Mouse (Mus musculus): Measurements from ENCODE around the gene Yy2.

The Yy2 gene

DNA sequence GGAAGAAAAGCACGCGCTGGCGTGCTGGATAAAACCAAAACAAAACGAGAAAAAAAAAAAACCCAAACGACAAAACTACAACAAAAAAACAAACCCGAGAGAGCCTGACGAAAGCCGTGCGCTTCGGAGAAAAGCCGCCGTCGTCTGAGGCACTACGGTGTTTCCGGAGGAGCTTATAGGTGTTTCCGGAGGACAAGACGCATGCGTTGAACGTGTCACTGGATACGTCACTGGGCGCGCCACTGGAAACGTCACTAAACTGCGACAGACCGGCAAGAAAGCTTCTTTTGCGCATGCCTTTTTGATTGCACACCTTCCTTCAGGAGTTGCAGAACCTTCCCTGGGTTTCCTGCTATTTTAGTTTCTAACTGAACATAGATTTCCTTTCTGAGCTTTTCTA is at the start of gene Yy2:
Gene Yy2, minus strand, starts transcription at position 146 of the 400 bp plus-strand sequence.
- DNase-seq (ENCODE audit: low read depth, low spot score), result no peak

DNA sequence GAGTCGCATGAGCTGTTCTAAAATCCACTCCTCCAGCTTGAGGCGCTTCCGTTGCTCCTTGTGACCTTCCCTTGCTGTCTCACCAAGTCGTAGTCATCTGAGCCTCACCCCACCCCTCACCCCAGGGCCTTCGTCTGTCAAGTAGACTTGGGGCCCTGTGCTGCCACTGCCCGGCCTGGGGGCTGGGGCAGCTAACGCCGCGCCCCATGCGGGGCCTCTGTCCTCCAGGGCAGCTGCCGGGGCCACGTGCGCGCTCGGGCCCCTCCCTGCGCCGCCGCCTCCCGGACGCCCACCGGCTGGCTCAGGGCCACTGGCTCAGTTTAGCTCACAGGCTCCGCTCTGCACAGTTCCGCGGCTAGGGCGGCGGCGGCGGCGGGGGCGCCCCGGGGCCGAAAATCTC is 44.1 kb upstream of the Yy2 start:
- no peak for DNase-seq (ENCODE audit: low read depth, low spot score)

DNA sequence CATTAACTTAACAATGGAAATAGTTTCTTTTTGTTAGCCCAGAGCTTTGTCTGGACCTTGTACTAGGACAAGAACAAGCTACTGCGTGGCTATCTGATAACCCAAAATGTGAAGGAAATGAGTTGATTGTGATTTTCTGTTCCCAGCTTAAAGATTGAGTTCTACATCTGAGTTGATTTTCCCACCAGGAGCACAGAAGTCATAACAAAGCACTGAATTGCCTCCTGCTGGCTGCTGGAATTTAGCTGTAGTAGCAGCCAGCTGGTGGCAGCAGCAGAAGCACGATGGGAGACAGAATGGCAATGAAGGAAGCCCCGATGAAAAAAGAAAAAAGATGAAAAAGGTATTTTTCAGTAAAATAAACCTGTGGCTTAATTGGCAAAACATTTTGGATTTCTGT is 32.7 kb upstream of the Yy2 start:
- DNase-seq (ENCODE audit: low read depth, low spot score), result no peak

DNA sequence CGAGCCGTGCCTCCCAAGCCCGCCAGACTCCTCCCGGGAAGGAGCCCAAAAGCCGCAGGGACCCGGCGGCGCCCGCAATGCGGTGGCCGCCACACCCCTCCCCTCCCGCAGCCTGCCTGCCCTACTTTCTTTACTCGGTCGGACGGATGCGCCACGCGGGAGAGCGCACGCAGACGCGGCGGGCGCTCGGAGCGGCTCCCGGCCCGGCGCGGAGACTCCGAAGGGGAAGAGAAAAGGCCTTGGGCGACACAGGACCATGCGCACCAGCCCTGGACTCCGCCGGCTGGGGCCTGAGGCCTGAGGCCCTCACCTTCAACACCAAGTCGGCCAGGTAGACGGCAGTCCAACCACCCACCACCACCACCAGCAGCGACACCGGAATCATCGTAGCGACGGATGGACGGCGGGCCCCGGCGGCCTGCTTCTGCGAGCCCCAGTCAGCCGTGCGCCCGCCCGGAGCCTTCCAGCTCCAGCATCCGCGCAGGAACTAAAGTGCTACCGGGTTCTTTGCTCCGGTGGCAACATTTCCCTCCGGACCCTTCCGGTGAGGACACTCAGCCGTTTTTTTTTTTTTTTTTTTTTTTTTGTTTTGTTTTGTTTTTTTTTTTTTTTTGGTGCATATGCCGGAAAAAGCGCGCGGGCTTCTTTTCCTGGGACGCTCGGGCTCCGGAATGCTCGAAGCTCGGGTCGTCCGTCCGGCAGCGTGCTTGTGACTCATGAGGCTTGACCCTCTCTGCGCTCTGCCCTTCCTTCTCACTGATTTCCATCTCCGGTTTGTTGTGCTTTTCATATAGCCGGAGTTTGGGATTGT is 29.6 kb upstream of the Yy2 start, which contains the start of gene Mbtps2:
Gene Mbtps2, minus strand, starts transcription at position 530 of the 811 bp plus-strand sequence.
- peak; percentile 51 for DNase-seq (ENCODE audit: low read depth, low spot score)

DNA sequence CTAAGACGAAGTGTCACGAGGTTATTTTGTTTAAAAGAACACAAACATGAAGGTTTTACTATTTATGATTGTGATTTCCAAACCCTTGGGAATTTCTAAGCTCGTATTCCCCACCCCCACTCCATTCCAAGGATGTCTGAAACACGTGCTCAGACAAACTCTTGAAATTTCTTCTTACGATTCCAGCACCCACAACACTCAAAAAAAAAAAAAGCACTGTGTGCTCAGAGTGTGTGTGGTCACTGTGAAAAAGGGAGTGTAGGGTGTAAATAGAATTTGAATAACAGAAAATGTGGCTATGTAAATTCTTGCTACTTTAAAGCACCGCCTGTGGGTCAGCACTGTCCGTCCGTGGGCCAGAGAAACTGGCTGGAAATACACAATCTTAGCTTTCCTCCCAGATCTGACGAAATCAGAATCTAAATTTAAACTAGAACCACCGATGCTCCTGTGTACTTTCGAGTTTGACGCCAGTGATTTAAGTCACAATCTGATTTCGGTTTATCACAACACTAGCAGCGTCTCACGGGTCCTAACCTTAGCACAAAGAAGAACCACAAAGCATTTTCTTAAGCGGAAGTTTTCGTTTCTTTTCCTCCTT is 28.9 kb upstream of the Yy2 start:
- DNase-seq (ENCODE audit: low read depth, low spot score), result no peak

DNA sequence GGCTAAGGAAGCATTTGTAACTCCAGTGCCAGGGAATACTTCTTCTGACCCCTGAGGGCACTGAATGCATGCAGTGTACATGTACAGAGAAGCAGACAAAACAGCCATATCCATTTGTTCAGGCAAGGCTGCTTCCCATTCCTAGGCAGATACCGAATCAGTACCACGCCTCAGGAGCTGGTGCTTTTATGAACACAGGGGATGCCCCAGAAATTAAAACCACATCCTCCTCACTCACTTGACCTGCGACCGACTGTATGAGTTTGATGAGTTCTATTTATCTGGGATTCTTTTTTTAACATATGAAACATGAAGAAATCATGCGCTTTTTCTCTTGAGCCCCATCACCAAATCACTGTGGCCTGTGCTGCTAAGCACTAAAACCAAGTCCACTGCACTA is 28.0 kb upstream of the Yy2 start:
- DNase-seq (ENCODE audit: low read depth, low spot score), result no peak

DNA sequence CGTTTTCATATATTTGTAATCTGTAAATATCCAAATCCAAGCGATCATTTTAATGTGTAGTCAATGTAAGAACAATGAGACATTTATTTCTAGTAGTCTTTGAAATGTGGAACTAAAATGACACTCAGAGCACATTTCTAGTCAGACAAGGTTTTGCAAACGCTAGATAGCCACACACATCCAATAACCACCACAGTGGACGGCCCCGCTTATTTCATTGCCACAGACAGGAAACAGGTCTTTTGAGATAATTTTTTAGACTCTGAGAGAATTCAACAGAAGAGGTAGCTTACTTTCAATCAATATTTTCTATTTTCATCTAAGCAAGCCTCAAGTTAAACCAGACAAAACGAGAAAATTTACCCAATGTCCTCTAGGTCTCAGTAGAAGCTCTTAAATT is 27.1 kb upstream of the Yy2 start:
- no peak for DNase-seq (ENCODE audit: low read depth, low spot score)

DNA sequence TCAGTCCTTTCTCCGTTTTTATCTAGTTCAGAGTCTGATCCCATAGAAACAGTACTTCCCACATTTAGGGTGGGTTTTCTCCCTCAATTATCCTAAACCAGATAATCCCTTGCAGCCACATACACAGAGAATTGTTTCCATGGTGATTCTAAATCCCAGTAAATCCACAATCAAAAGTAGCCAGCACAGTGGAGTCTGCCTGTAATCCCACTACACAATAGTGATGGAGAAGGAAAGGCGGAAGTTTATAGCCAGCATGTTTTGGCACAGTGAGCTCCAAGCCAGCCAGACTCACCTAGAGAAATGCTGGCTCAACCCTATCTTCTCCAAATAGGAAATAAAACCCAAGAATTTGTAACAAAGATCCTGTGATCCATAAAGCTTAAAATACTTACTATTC is 25.8 kb upstream of the Yy2 start:
- peak; percentile 13 for DNase-seq (ENCODE audit: low read depth, low spot score)

DNA sequence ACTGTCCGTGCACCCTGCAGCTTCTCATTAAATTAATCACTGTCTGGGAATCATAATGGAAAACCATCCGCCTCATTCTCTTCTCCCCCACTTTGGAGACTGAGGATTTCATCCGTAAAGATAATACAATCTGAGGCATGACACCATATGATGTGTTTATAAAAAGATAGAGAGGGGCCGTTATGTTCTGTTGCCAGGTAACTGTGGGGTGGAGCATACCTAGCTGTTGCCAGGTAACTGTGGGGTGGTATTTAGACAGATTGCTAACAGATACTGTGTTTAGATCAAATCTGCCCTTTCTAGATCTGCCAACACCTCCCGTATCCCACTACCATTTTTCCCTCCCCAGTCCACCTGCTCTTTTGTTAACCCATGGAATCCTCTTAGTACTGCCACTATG is 18.2 kb upstream of the Yy2 start:
- no peak for DNase-seq (ENCODE audit: low read depth, low spot score)

DNA sequence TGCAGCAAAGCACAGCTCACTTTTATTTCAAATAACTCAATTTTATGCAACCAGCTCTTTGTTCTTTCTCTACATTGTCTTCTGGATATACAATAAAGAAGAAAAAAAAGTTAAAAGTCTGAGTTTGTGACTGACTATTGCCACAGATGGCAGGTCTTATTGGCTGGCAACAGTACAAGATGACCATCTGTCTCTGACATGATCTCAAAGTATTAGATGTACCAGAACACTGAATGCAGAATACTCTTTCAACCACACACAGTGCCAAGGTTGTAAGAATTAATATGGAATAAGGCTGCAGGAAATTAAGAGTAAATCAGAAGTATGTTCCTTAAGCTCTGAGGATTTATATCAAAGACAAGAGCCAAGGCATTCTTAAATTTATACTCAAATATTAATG is 17.6 kb upstream of the Yy2 start:
- DNase-seq (ENCODE audit: low read depth, low spot score), result no peak

DNA sequence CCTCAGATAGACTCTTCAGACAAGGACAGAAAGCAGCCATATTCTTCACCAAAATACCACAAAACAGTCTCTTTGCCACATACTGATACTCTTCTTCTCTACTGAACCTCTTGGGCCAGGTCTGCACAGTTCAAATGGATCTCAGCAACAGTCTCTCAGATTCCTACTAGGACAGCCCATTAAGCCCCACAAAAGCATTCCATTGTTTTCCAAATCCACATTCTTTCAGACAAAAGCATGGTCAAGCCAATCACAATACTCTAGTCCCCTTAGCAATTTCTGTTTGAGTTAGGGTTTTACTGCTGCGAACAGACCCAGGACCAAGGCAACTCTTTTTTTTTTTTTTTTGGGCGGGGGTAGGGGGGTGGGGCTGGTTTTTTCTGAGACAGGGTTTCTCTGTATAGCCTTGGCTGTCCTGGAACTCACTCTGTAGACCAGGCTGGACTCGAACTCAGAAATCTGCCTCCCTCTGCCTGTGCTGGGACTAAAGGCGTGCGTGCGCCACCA is 10.4 kb upstream of the Yy2 start:
- DNase-seq (ENCODE audit: low read depth, low spot score), result no peak

DNA sequence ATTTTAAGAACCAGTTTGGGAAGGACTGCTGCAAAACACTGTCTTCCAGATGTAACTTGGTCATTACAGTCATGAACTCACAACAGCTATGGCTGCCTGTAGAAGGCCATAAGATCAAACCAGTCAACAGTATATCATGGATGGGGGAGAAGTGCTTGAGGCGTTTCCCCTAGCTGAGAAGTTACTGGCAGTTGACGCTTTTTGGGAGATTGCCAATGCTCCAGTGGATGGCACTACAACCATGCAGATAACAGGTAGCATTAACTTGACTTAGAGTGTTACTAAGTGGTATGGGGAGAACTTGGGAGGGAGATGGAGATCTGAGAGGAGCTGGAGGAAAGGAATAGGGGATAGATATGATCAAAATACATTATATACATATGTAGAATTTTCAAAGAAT is 5.9 kb upstream of the Yy2 start:
- no peak for DNase-seq (ENCODE audit: low read depth, low spot score)

DNA sequence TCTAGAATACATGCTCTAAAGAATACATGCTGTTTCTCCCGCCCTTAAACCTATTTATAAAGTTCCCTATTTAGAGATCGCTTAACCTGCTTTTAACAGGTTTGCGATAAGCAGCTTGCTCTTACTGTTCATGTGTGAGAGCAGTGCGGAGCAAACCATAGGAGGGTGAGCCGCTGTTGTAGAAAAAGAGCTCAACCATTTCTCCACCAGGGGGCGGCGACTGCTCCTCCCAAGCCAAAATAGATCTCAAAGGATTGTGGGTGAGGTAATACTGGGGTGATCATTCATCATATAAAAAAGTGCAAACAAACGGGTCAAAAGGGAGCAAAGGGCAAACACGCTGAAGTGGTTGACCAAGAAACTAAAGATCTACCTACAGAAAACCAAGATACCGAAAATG is 5.0 kb downstream of the Yy2 start:
- no peak for DNase-seq (ENCODE audit: low read depth, low spot score)

DNA sequence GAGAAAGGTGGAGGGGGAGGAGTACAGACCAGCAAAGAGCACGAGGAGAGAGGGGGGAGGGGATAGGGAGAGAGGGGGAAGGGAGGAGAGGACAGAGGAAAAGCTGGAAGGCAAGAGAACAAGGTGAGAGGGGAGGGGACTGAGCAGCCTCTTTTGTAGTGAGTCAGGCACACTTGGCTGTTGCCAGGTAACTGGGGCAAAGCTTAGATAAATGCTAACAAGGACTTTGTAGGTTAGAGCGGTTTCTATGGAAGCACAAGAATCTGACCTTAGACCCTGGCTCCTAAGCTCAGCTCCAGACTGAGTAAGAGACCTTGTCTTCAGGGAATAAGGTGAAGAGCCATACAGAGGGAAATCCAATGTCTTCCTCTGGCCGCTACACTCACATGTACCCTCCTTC is 21.7 kb downstream of the Yy2 start:
- no peak for DNase-seq (ENCODE audit: low read depth, low spot score)
